8 mouse cellular contexts compared by ENCODE assay signal in the genomic region with DNA sequence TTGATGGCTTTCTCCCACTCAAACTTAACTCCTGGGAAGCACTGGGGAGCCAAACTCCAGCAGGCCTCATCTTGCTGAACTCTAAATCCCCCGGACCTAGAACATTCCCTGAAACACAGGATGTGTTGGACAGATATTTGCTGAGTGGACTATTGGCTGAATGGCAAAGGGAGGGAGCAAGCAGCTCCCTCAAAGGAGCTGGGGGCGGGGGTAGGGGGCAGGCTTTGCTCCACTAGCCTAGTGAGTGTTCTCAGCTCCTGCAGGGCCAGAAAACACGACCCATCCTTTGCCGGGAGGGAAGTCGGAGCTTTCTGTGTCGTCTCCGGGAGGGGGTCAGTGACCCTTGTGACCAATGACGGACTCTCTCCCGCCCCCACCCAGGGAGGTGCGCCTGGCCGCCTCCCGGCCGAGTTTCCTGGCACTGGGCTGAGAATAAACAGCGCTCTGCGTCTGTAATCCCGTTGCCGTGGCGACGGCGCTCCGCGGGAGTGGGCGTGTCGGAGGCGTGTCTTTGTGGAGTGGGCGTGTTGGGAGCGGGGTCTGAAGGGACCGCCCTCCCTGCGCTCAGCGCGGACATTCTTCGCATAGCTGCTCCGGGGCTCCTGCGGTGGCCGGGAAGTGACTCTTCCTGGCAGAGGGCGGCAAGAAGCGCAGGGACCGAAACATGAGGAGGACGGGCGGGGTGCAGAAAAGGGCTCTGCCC. TPM values are rescaled to one million over a fixed set of nuclear protein-coding genes. Genes with fewer than 3 reads are reported as not detected.
DNase-seq lines count a peak whose midpoint lies in the region; ATAC-seq and TF ChIP-seq lines count a peak whose summit lies in the region.

No protein-coding gene starts in this region.

- TF ChIP-seq CTCF in midbrain, postnatal 0 days (IDR thresholded peaks at IDR 0.05), result peak; percentile 26; the same call in 1 of the 2 replicates

- ATAC-seq in embryonic facial prominence, embryonic 13.5 days (ENCODE audit: insufficient number of reproducible peaks, insufficient read depth, low FRiP score, low TSS enrichment, low read depth), result peak; percentile 88
- peak; percentile 93 for ATAC-seq in limb, embryonic 14.5 days (ENCODE audit: low FRiP score, low read depth)
- ATAC-seq in midbrain, postnatal 0 days (ENCODE audit: low FRiP score), result peak; percentile 84

- H3K4me3 ChIP-seq in embryonic facial prominence, embryonic 13.5 days, result peak overlapping the region; percentile 41
- H3K4me3 ChIP-seq in limb, embryonic 14.5 days (replicated peaks; ENCODE audit: low read length), result peak overlapping the region; percentile 37
- peak overlapping the region; percentile 39 for H3K4me3 ChIP-seq in midbrain, postnatal 0 days (ENCODE audit: low read depth, low read length)

- under 1% methylated on average over 40 of the region's 40 CpGs for WGBS in embryonic facial prominence, embryonic 13.5 days
- under 1% methylated on average over 27 of the region's 40 CpGs for WGBS in limb, embryonic 14.5 days
- WGBS in midbrain, postnatal 0 days, result under 1% methylated on average over 38 of the region's 40 CpGs

- no peaks in the 10 kb centered on the region for H3K9me3 ChIP-seq in embryonic facial prominence, embryonic 13.5 days
- no peaks in the 10 kb centered on the region for H3K9me3 ChIP-seq in limb, embryonic 14.5 days (ENCODE audit: control insufficient read depth, low read length)
- H3K9me3 ChIP-seq in midbrain, postnatal 0 days (ENCODE audit: low read length), result no peaks in the 10 kb centered on the region

- H3K36me3 ChIP-seq in embryonic facial prominence, embryonic 13.5 days, result peaks cover 11% of the 10 kb centered on the region; the same call in 1 of the 2 replicates
- peaks cover 18% of the 10 kb centered on the region for H3K36me3 ChIP-seq in limb, embryonic 14.5 days (ENCODE audit: control insufficient read depth, insufficient read depth, low read length)
- no peaks in the 10 kb centered on the region for H3K36me3 ChIP-seq in midbrain, postnatal 0 days (ENCODE audit: insufficient read depth, low read length)

- peaks cover 73% of the 10 kb centered on the region for H3K4me1 ChIP-seq in embryonic facial prominence, embryonic 13.5 days
- H3K4me1 ChIP-seq in limb, embryonic 14.5 days (ENCODE audit: control insufficient read depth, insufficient read depth, low read length), result peaks cover 65% of the 10 kb centered on the region
- H3K4me1 ChIP-seq in midbrain, postnatal 0 days (ENCODE audit: insufficient read depth, low read length), result peaks cover 16% of the 10 kb centered on the region

- H3K4me2 ChIP-seq in embryonic facial prominence, embryonic 13.5 days, result peak overlapping the region; percentile 97
- peak overlapping the region; percentile 86 for H3K4me2 ChIP-seq in limb, embryonic 14.5 days (replicated peaks; ENCODE audit: low read depth, low read length, severe bottlenecking)
- H3K4me2 ChIP-seq in midbrain, postnatal 0 days (ENCODE audit: low read depth, low read length, poor library complexity, severe bottlenecking), result peak overlapping the region; percentile 87

- peak; percentile 100 for DNase-seq in 3134 (ENCODE audit: extremely low read depth, insufficient read length, low spot score)
- DNase-seq in adrenal gland, postnatal 36 days, result peak; percentile 98 to 100
- DNase-seq in heart, adult 8-10 months (ENCODE audit: low spot score), result peak; percentile 100
- DNase-seq in kidney, adult 9 months, result peak; percentile 99
- peak; percentile 95 for DNase-seq in limb, embryonic 14.5 days (ENCODE audit: low spot score)
- DNase-seq in midbrain, postnatal 0 days (ENCODE audit: low spot score), result peak; percentile 94
- DNase-seq in spleen, postnatal 14 days (ENCODE audit: low spot score in 2 of 2), result peak; percentile 87 to 89

- H3K27ac ChIP-seq in embryonic facial prominence, embryonic 13.5 days, result peak overlapping the region; percentile 92
- peak overlapping the region; percentile 91 for H3K27ac ChIP-seq in limb, embryonic 14.5 days (replicated peaks; ENCODE audit: low read depth, low read length)
- H3K27ac ChIP-seq in midbrain, postnatal 0 days (ENCODE audit: low read depth, low read length), result peak overlapping the region; percentile 47; the same call in 1 of the 2 replicates

- peak overlapping the region; percentile 62 for H3K9ac ChIP-seq in embryonic facial prominence, embryonic 13.5 days
- H3K9ac ChIP-seq in limb, embryonic 14.5 days (ENCODE audit: low read depth, low read length, severe bottlenecking), result peak overlapping the region; percentile 49
- H3K9ac ChIP-seq in midbrain, postnatal 0 days (replicated peaks; ENCODE audit: low read length, poor library complexity, severe bottlenecking), result peak overlapping the region; percentile 42

- peaks cover 15% of the 10 kb centered on the region for H3K27me3 ChIP-seq in embryonic facial prominence, embryonic 13.5 days
- no peaks in the 10 kb centered on the region for H3K27me3 ChIP-seq in limb, embryonic 14.5 days (ENCODE audit: control insufficient read depth, insufficient read depth, low read length)
- H3K27me3 ChIP-seq in midbrain, postnatal 0 days (ENCODE audit: insufficient read depth, low read length), result peaks cover 7% of the 10 kb centered on the region

- TF ChIP-seq POLR2A in limb, embryonic 14.5 days (IDR thresholded peaks at IDR 0.05; ENCODE audit: borderline replicate concordance, extremely low read depth, insufficient read depth, insufficient read length), result 0 out of 2 replicates have a peak, but pooled peaks have one; percentile 31

RNA-seq across cellular contexts. Expression of a gene that starts 6.6 kb away (rescaled TPM):
- 10 to 100 TPM in 1 of 2 experiments, 1 to 10 TPM in 1; 6.6 to 17.5 TPM for total RNA-seq in adrenal gland, postnatal 36 days (2021)
- polyA plus RNA-seq in embryonic facial prominence, embryonic 13.5 days (2015; fragmentation: Nextera tagmentation; extraction: Ambion mirVana), result 12.7 and 15.0 TPM in 2 replicates
- total RNA-seq in heart, adult 8-10 months (2022), result 1 to 10 TPM; 3.8 to 6.2 (median 4.7) TPM
- polyA plus RNA-seq in limb, embryonic 14.5 days (2012; rRNA removed), result 18.4 and 21.3 TPM in 2 replicates
- polyA plus RNA-seq in limb, embryonic 14.5 days (2014; fragmentation: Nextera tagmentation; extraction: Ambion mirVana), result 6.4 and 8.6 TPM in 2 replicates
- total RNA-seq in midbrain, postnatal 0 days (2014; rRNA removed), result 7.3 and 8.5 TPM in 2 replicates
- polyA plus RNA-seq in midbrain, postnatal 0 days (2015; fragmentation: Nextera tagmentation; extraction: Ambion mirVana), result 4.4 and 4.9 TPM in 2 replicates

RNA-seq across cellular contexts. Expression of a gene that starts 22.9 kb away (rescaled TPM):
- 10 to 100 TPM; 54.7 to 58.7 TPM for total RNA-seq in adrenal gland, postnatal 36 days (2021)
- 37.4 and 39.5 TPM in 2 replicates for polyA plus RNA-seq in embryonic facial prominence, embryonic 13.5 days (2015; fragmentation: Nextera tagmentation; extraction: Ambion mirVana)
- 10 to 100 TPM; 16.4 to 20.6 (median 19.2) TPM for total RNA-seq in heart, adult 8-10 months (2022)
- polyA plus RNA-seq in limb, embryonic 14.5 days (2012; rRNA removed), result 36.2 and 41.7 TPM in 2 replicates
- 30.5 and 35.9 TPM in 2 replicates for polyA plus RNA-seq in limb, embryonic 14.5 days (2014; fragmentation: Nextera tagmentation; extraction: Ambion mirVana)
- 62.0 and 72.2 TPM in 2 replicates for total RNA-seq in midbrain, postnatal 0 days (2014; rRNA removed)
- 55.0 and 61.8 TPM in 2 replicates for polyA plus RNA-seq in midbrain, postnatal 0 days (2015; fragmentation: Nextera tagmentation; extraction: Ambion mirVana)

Comparison
In these comparisons a context has a peak if more than half of its experiments do, and no peak if none do; other contexts are left out.
1. Peak in every context shown above with its lines: DNase-seq, ATAC-seq, H3K4me3 ChIP-seq and H3K27ac ChIP-seq.